Mouse (Mus musculus) embryonic facial prominence, embryonic 11.5 days (tissue): ENCODE results near the gene Flcn. TPM values are rescaled to one million over a fixed set of nuclear protein-coding genes. Genes with fewer than 3 reads are reported as not detected.
A peak's percentile ranks its signal among the peaks of the same experiment; 100 is the strongest.

Experiments
- ATAC-seq: fragments of 200-750 bp; cut with Nextera tagmentation; replicated peaks from 2 replicates; pipeline ENCODE4 v1.8.0; 2017; ENCODE audit warnings: low read depth; ENCODE audit not compliant: insufficient number of reproducible peaks, low FRiP score, low TSS enrichment
- DNase-seq: peaks from one replicate; pipeline ENCODE4 v3.0.0-alpha.2; 2015; ENCODE audit warnings: low spot score
- H3K27ac ChIP-seq: fragments of 300-500 bp; sonication (generic); replicated peaks from 2 replicates; pipeline ENCODE4 v1.5.1; 2014; ENCODE audit warnings: mild to moderate bottlenecking, low read depth, low read length, control low read depth
- H3K27me3 ChIP-seq: fragments of 300-500 bp; sonication (generic); 2 replicates; pipeline ENCODE4 v1.6.1; 2014; ENCODE audit warnings: mild to moderate bottlenecking, low read length, moderate library complexity, mixed read lengths; ENCODE audit not compliant: control insufficient read depth, insufficient read depth
- H3K36me3 ChIP-seq: fragments of 300-500 bp; sonication (generic); replicated peaks from 2 replicates; pipeline ENCODE4 v1.6.1; 2014; ENCODE audit warnings: low read depth, mild to moderate bottlenecking, low read length, moderate library complexity, mixed read lengths; ENCODE audit not compliant: control insufficient read depth, insufficient read depth
- H3K4me1 ChIP-seq: fragments of 300-500 bp; sonication (generic); 2 replicates; pipeline ENCODE4 v1.6.1; 2014; ENCODE audit warnings: low read length, mixed read lengths; ENCODE audit not compliant: control insufficient read depth, insufficient read depth
- H3K4me2 ChIP-seq: fragments of 300-500 bp; sonication (generic); 2 replicates; pipeline ENCODE4 v1.6.1; 2014; ENCODE audit warnings: low read depth, mild to moderate bottlenecking, control low read depth, low read length, moderate library complexity
- H3K4me3 ChIP-seq: fragments of 300-500 bp; sonication (generic); 2 replicates; pipeline ENCODE4 v1.5.1; 2014; ENCODE audit warnings: low read depth, low read length, control low read depth
- H3K9ac ChIP-seq: fragments of 300-500 bp; sonication (generic); replicated peaks from 2 replicates; pipeline ENCODE4 v1.6.1; 2014; ENCODE audit warnings: mild to moderate bottlenecking, control low read depth, low read length
- H3K9me3 ChIP-seq: fragments of 300-500 bp; sonication (generic); replicated peaks from 2 replicates; pipeline ENCODE4 v1.6.1; 2016; ENCODE audit warnings: mild to moderate bottlenecking, low read length, inconsistent platforms, mixed read lengths; ENCODE audit not compliant: control insufficient read depth
- WGBS: fragments of 180-500 bp; shearing (Covaris S2); extraction: QIAGEN DNeasy Blood & Tissue Kit; methylation state at CpG from one replicate; pipeline ENCODE4 v1.1.7; 2014; 5-methylcytosine and 5-hydroxymethylcytosine counted together
- polyA plus RNA-seq: library from polyadenylated mRNA; unstranded; fragments of >200 nt; fragmentation: Nextera tagmentation; extraction: Ambion mirVana; gene quantifications from 2 replicates; pipeline ENCODE4 v1.2.1, GENCODE M21; 2014

Flcn gene
- polyA plus RNA-seq, 1 experiment from 2014 or later: 23.9 TPM

GRCm38 (mm10) chr11:59758191-59758985, 51.4 kb downstream of the Flcn start:
- Histone ChIP-seq H3K36me3 (peaks cover 17% of the 10 kb centered on the region), H3K4me2 (no peak overlapping the region), H3K4me3 (no peak overlapping the region), H3K27me3 (no peaks in the 10 kb centered on the region), H3K9ac (no peak overlapping the region), H3K27ac (no peak overlapping the region), H3K9me3 (no peaks in the 10 kb centered on the region), H3K4me1 (no peaks in the 10 kb centered on the region)
- 94% methylated on average over 9 of the region's 9 CpGs for WGBS
- ATAC-seq: no peak
- DNase-seq: no peak

DNA sequence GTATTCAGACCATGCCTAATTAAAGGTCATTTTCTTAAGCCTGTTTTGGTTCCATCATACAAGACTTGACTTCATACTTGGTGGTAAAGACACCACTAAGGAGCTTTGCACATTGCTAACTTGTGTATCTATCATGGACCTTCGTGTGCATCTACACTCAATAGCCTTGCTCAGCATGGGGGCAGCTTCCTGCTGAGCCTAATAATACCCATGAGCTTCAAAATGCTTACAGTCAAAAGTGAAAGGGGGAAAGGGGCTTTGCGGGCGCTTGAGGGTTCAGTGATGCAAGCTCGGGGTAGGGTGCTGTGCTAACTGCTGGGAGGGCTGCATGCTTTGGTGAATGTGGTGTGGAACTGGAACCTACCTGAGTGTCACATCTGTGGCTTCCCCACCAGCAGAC, 53.5 kb downstream of the Flcn start:
- ATAC-seq (no peak), DNase-seq (no peak)
- Histone ChIP-seq H3K27me3 (no peaks in the 10 kb centered on the region), H3K4me2 (no peak overlapping the region), H3K36me3 (peaks cover 21% of the 10 kb centered on the region), H3K4me3 (no peak overlapping the region), H3K4me1 (no peaks in the 10 kb centered on the region), H3K9me3 (no peaks in the 10 kb centered on the region), H3K27ac (no peak overlapping the region), H3K9ac (no peak overlapping the region)
- WGBS: 82% methylated on average over 4 of the region's 4 CpGs

- no peak overlapping the region for H3K9ac ChIP-seq
- DNase-seq: no peak
- no peaks in the 10 kb centered on the region for H3K9me3 ChIP-seq
- H3K36me3 ChIP-seq: peaks cover 18% of the 10 kb centered on the region
- no peak overlapping the region for H3K4me3 ChIP-seq
- no peaks in the 10 kb centered on the region for H3K4me1 ChIP-seq
- no peak for ATAC-seq
- H3K27me3 ChIP-seq: no peaks in the 10 kb centered on the region
- WGBS: 94% methylated on average over 6 of the region's 6 CpGs
- H3K4me2 ChIP-seq: no peak overlapping the region
- H3K27ac ChIP-seq: no peak overlapping the region
These were observed 55.3 kb downstream of the Flcn start for GRCm38 (mm10) chr11:59754504-59754903.

GRCm38 (mm10) chr11:59749050-59749449, 60.8 kb downstream of the Flcn start:
- Histone ChIP-seq H3K27ac (no peak overlapping the region), H3K4me1 (no peaks in the 10 kb centered on the region), H3K9me3 (no peaks in the 10 kb centered on the region), H3K4me2 (no peak overlapping the region), H3K27me3 (no peaks in the 10 kb centered on the region), H3K9ac (no peak overlapping the region), H3K4me3 (no peak overlapping the region), H3K36me3 (peaks cover 8% of the 10 kb centered on the region)
- ATAC-seq (no peak), DNase-seq (no peak)
- 89% methylated on average over 3 of the region's 3 CpGs for WGBS

DNA sequence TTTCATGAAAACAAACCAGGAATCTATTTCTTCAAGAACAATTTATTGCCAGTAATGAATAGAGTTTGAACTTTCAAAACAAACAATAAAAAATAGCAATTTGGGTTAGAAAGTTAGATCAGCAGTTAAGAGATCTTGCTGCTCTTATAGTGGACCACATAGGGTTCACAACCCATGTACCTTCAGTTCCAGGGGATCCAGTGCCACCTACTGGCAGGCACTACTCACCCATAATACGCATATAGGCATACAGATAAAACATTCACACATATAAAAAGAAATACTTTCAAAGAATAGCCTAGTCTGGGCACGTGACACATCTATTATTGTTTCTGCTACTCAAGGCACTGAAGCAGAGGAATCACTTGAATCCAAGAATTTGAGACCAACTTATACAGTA, 63.2 kb downstream of the Flcn start:
- Histone ChIP-seq H3K4me2 (no peak overlapping the region), H3K27ac (no peak overlapping the region), H3K36me3 (peaks cover 4% of the 10 kb centered on the region), H3K27me3 (no peaks in the 10 kb centered on the region), H3K4me1 (no peaks in the 10 kb centered on the region), H3K9me3 (no peaks in the 10 kb centered on the region), H3K4me3 (no peak overlapping the region), H3K9ac (no peak overlapping the region)
- ATAC-seq (no peak), DNase-seq (peak; percentile 9)
- WGBS: 89% methylated on average over 2 of the region's 2 CpGs

GRCm38 (mm10) chr11:59745851-59746250, 64.0 kb downstream of the Flcn start:
- no peaks in the 10 kb centered on the region for H3K4me1 ChIP-seq
- H3K9ac ChIP-seq: no peak overlapping the region
- H3K27ac ChIP-seq: no peak overlapping the region
- DNase-seq: no peak
- WGBS: 94% methylated on average over 5 of the region's 5 CpGs
- peaks cover 4% of the 10 kb centered on the region for H3K36me3 ChIP-seq
- H3K4me3 ChIP-seq: no peak overlapping the region
- no peaks in the 10 kb centered on the region for H3K27me3 ChIP-seq
- H3K9me3 ChIP-seq: no peaks in the 10 kb centered on the region
- H3K4me2 ChIP-seq: no peak overlapping the region
- ATAC-seq: no peak

- WGBS: 96% methylated on average over 4 of the region's 4 CpGs
- H3K27ac ChIP-seq: no peak overlapping the region
- no peak for ATAC-seq
- H3K4me3 ChIP-seq: no peak overlapping the region
- no peaks in the 10 kb centered on the region for H3K9me3 ChIP-seq
- no peak overlapping the region for H3K9ac ChIP-seq
- no peak for DNase-seq
- no peak overlapping the region for H3K4me2 ChIP-seq
- H3K4me1 ChIP-seq: no peaks in the 10 kb centered on the region
- peaks cover 8% of the 10 kb centered on the region for H3K36me3 ChIP-seq
- H3K27me3 ChIP-seq: no peaks in the 10 kb centered on the region
These were observed 65.4 kb downstream of the Flcn start for GRCm38 (mm10) chr11:59744374-59744773.

GRCm38 (mm10) chr11:59743712-59744111, 66.1 kb downstream of the Flcn start:
- no peaks in the 10 kb centered on the region for H3K4me1 ChIP-seq
- no peak overlapping the region for H3K27ac ChIP-seq
- H3K9ac ChIP-seq: no peak overlapping the region
- peaks cover 8% of the 10 kb centered on the region for H3K36me3 ChIP-seq
- H3K4me2 ChIP-seq: no peak overlapping the region
- DNase-seq (peak; percentile 1), ATAC-seq (no peak)
- H3K9me3 ChIP-seq: no peaks in the 10 kb centered on the region
- 100% methylated on average over 1 of the region's 1 CpGs for WGBS
- no peak overlapping the region for H3K4me3 ChIP-seq
- no peaks in the 10 kb centered on the region for H3K27me3 ChIP-seq
